16 mouse cellular contexts compared by ENCODE assay signal in genomic region chr19:7176041-7176696, GRCm38 (mm10). TPM values are rescaled to one million over a fixed set of nuclear protein-coding genes. Genes with fewer than 3 reads are reported as not detected.
A peak's percentile ranks its signal among the peaks of the same experiment; 100 is the strongest.
DNase-seq lines count a peak whose midpoint lies in the region; ATAC-seq and TF ChIP-seq lines count a peak whose summit lies in the region.
"Had no signal": no experiment of that assay in that cellular context is flagged by ENCODE, and none has a peak within 500 bp of the region (broad histone marks: within the 10 kb centered on the region; RNA-seq: fewer than 3 reads in every experiment).

No protein-coding gene starts in this region.

- 0 out of 2 replicates have a peak overlapping the region, but pooled peaks have one; percentile 1 for H3K9ac ChIP-seq in forebrain, embryonic 12.5 days
- H3K9ac ChIP-seq in forebrain, embryonic 15.5 days (replicated peaks): no peak overlapping the region; the same call in 1 of the 2 replicates
- H3K9ac ChIP-seq in midbrain, embryonic 11.5 days (ENCODE audit: low read length): peak overlapping the region; percentile 37; the same call in 1 of the 2 replicates
- no peak overlapping the region for H3K9ac ChIP-seq in midbrain, postnatal 0 days (replicated peaks; ENCODE audit: low read length, poor library complexity, severe bottlenecking)
- H3K9ac ChIP-seq in embryonic facial prominence, embryonic 15.5 days: no peak overlapping the region
- H3K9ac ChIP-seq: heart, embryonic 13.5 days; intestine, embryonic 15.5 days; liver, embryonic 15.5 days had no signal

- peaks cover 71% of the 10 kb centered on the region for H3K4me1 ChIP-seq in forebrain, embryonic 12.5 days
- peaks cover 70% of the 10 kb centered on the region for H3K4me1 ChIP-seq in forebrain, embryonic 15.5 days
- peaks cover 25% of the 10 kb centered on the region for H3K4me1 ChIP-seq in midbrain, embryonic 11.5 days (ENCODE audit: control insufficient read depth, insufficient read depth, low read length)
- H3K4me1 ChIP-seq in midbrain, postnatal 0 days (ENCODE audit: insufficient read depth, low read length): peaks cover 13% of the 10 kb centered on the region
- peaks cover 62% of the 10 kb centered on the region for H3K4me1 ChIP-seq in embryonic facial prominence, embryonic 15.5 days

- no peak overlapping the region for H3K4me2 ChIP-seq in forebrain, embryonic 12.5 days
- H3K4me2 ChIP-seq in forebrain, embryonic 15.5 days (replicated peaks): no peak overlapping the region
- H3K4me2 ChIP-seq in midbrain, embryonic 11.5 days: no peak overlapping the region
- no peak overlapping the region for H3K4me2 ChIP-seq in midbrain, postnatal 0 days (ENCODE audit: low read depth, low read length, poor library complexity, severe bottlenecking)
- H3K4me2 ChIP-seq in embryonic facial prominence, embryonic 15.5 days (replicated peaks): no peak overlapping the region
- H3K4me2 ChIP-seq: heart, embryonic 13.5 days; intestine, embryonic 15.5 days; liver, embryonic 15.5 days had no signal

- no peaks in the 10 kb centered on the region for H3K9me3 ChIP-seq in forebrain, embryonic 12.5 days
- H3K9me3 ChIP-seq in forebrain, embryonic 15.5 days: no peaks in the 10 kb centered on the region
- no peaks in the 10 kb centered on the region for H3K9me3 ChIP-seq in midbrain, embryonic 11.5 days (ENCODE audit: control insufficient read depth, low read length)
- H3K9me3 ChIP-seq in midbrain, postnatal 0 days (ENCODE audit: low read length): no peaks in the 10 kb centered on the region
- no peaks in the 10 kb centered on the region for H3K9me3 ChIP-seq in embryonic facial prominence, embryonic 15.5 days (replicated peaks)
- H3K9me3 ChIP-seq: heart, embryonic 13.5 days; intestine, embryonic 15.5 days; liver, embryonic 15.5 days; megakaryocyte, embryonic 14.5 days had no signal

- H3K27ac ChIP-seq in forebrain, embryonic 12.5 days: peak overlapping the region; percentile 53
- no peak overlapping the region for H3K27ac ChIP-seq in forebrain, embryonic 15.5 days (replicated peaks)
- no peak overlapping the region for H3K27ac ChIP-seq in midbrain, embryonic 11.5 days (ENCODE audit: low read depth, low read length)
- H3K27ac ChIP-seq in midbrain, postnatal 0 days (ENCODE audit: low read depth, low read length): no peak overlapping the region
- H3K27ac ChIP-seq in embryonic facial prominence, embryonic 15.5 days (replicated peaks): peak overlapping the region; percentile 48
- H3K27ac ChIP-seq: heart, embryonic 13.5 days; intestine, embryonic 15.5 days; liver, embryonic 15.5 days had no signal

- DNase-seq in midbrain, embryonic 11.5 days (ENCODE audit: low spot score, missing footprints): no peak
- DNase-seq in midbrain, postnatal 0 days (ENCODE audit: low spot score): no peak
- DNase-seq in retina, embryonic 14.5 days (ENCODE audit: low spot score): peak; percentile 55
- no peak for DNase-seq in adrenal gland, adult (ENCODE audit: inconsistent age in 2 of 2, low spot score in 1 of 2)
- DNase-seq in ovary, postnatal 14 days (ENCODE audit: low spot score): no peak
- DNase-seq: adrenal gland, postnatal 25 days; cerebellum, adult 11-12 months; thymus, postnatal 25 days had no signal

- no peak for TF ChIP-seq CTCF in midbrain, postnatal 0 days (IDR thresholded peaks at IDR 0.05)

- 4% methylated on average over 11 of the region's 11 CpGs for WGBS in forebrain, embryonic 12.5 days
- WGBS in forebrain, embryonic 15.5 days: 5% methylated on average over 11 of the region's 11 CpGs
- 6% methylated on average over 11 of the region's 11 CpGs for WGBS in midbrain, embryonic 11.5 days
- WGBS in midbrain, postnatal 0 days: 12% methylated on average over 11 of the region's 11 CpGs
- 11% methylated on average over 11 of the region's 11 CpGs for WGBS in embryonic facial prominence, embryonic 15.5 days

- H3K36me3 ChIP-seq in forebrain, embryonic 12.5 days (replicated peaks): no peaks in the 10 kb centered on the region
- no peaks in the 10 kb centered on the region for H3K36me3 ChIP-seq in forebrain, embryonic 15.5 days
- no peaks in the 10 kb centered on the region for H3K36me3 ChIP-seq in midbrain, embryonic 11.5 days (ENCODE audit: control insufficient read depth, insufficient read depth, low read length)
- H3K36me3 ChIP-seq in midbrain, postnatal 0 days (ENCODE audit: insufficient read depth, low read length): no peaks in the 10 kb centered on the region
- no peaks in the 10 kb centered on the region for H3K36me3 ChIP-seq in embryonic facial prominence, embryonic 15.5 days
- H3K36me3 ChIP-seq: heart, embryonic 13.5 days; intestine, embryonic 15.5 days; liver, embryonic 15.5 days had no signal

- H3K4me3 ChIP-seq in forebrain, embryonic 12.5 days (replicated peaks): no peak overlapping the region
- no peak overlapping the region for H3K4me3 ChIP-seq in forebrain, embryonic 15.5 days
- no peak overlapping the region for H3K4me3 ChIP-seq in midbrain, embryonic 11.5 days (ENCODE audit: low read depth, low read length)
- no peak overlapping the region for H3K4me3 ChIP-seq in midbrain, postnatal 0 days (ENCODE audit: low read depth, low read length)
- H3K4me3 ChIP-seq in embryonic facial prominence, embryonic 15.5 days (replicated peaks): no peak overlapping the region
- H3K4me3 ChIP-seq: heart, embryonic 13.5 days; intestine, embryonic 15.5 days; liver, embryonic 15.5 days; megakaryocyte, embryonic 14.5 days had no signal

- H3K27me3 ChIP-seq in forebrain, embryonic 12.5 days: peaks cover 19% of the 10 kb centered on the region
- H3K27me3 ChIP-seq in forebrain, embryonic 15.5 days: no peaks in the 10 kb centered on the region
- H3K27me3 ChIP-seq in midbrain, embryonic 11.5 days (ENCODE audit: control insufficient read depth, insufficient read depth, low read length): 0 out of 2 replicates have a peak, but pooled peaks cover 2% of the 10 kb centered on the region
- H3K27me3 ChIP-seq in midbrain, postnatal 0 days (ENCODE audit: insufficient read depth, low read length): no peaks in the 10 kb centered on the region
- no peaks in the 10 kb centered on the region for H3K27me3 ChIP-seq in embryonic facial prominence, embryonic 15.5 days
- H3K27me3 ChIP-seq: intestine, embryonic 15.5 days; Patski had no signal

- peak; percentile 13; the same call in 1 of the 2 replicates for ATAC-seq in forebrain, embryonic 12.5 days (ENCODE audit: low FRiP score)
- no peak for ATAC-seq in forebrain, embryonic 15.5 days (replicated peaks)
- ATAC-seq in midbrain, embryonic 11.5 days (ENCODE audit: low FRiP score): no peak
- ATAC-seq in midbrain, postnatal 0 days (ENCODE audit: low FRiP score): no peak
- ATAC-seq in embryonic facial prominence, embryonic 15.5 days (ENCODE audit: insufficient number of reproducible peaks, low FRiP score, low TSS enrichment, low read depth): no peak
- ATAC-seq: intestine, embryonic 15.5 days; Patski had no signal

RNA-seq across cellular contexts. Expression of gene Otub1, which starts 29.9 kb away (rescaled TPM):
- 220 and 238 TPM in 2 replicates for polyA plus RNA-seq in forebrain, embryonic 12.5 days (2016; fragmentation: Nextera tagmentation; extraction: Ambion mirVana)
- 232 and 233 TPM in 2 replicates for polyA plus RNA-seq in forebrain, embryonic 15.5 days (2015; fragmentation: Nextera tagmentation; extraction: Ambion mirVana)
- 241 and 252 TPM in 2 replicates for polyA plus RNA-seq in midbrain, embryonic 11.5 days (2014; fragmentation: Nextera tagmentation; extraction: Ambion mirVana)
- 236 and 242 TPM in 2 replicates for total RNA-seq in midbrain, postnatal 0 days (2014; rRNA removed)
- polyA plus RNA-seq in midbrain, postnatal 0 days (2015; fragmentation: Nextera tagmentation; extraction: Ambion mirVana): 257 and 277 TPM in 2 replicates
- polyA plus RNA-seq in embryonic facial prominence, embryonic 15.5 days (2015; fragmentation: Nextera tagmentation; extraction: Ambion mirVana): 206 and 214 TPM in 2 replicates

RNA-seq across cellular contexts. Expression of gene Cox8a, which starts 41.2 kb away (rescaled TPM):
- 781 and 789 TPM in 2 replicates for polyA plus RNA-seq in forebrain, embryonic 12.5 days (2016; fragmentation: Nextera tagmentation; extraction: Ambion mirVana)
- polyA plus RNA-seq in forebrain, embryonic 15.5 days (2015; fragmentation: Nextera tagmentation; extraction: Ambion mirVana): 656 and 676 TPM in 2 replicates
- 730 and 757 TPM in 2 replicates for polyA plus RNA-seq in midbrain, embryonic 11.5 days (2014; fragmentation: Nextera tagmentation; extraction: Ambion mirVana)
- total RNA-seq in midbrain, postnatal 0 days (2014; rRNA removed): 1,114 and 1,471 TPM in 2 replicates
- 1,645 and 1,756 TPM in 2 replicates for polyA plus RNA-seq in midbrain, postnatal 0 days (2015; fragmentation: Nextera tagmentation; extraction: Ambion mirVana)
- polyA plus RNA-seq in embryonic facial prominence, embryonic 15.5 days (2015; fragmentation: Nextera tagmentation; extraction: Ambion mirVana): 822 and 870 TPM in 2 replicates

Comparison
In these comparisons a context has a peak if more than half of its experiments do, and no peak if none do; other contexts are left out.
1. H3K27ac ChIP-seq: peak in forebrain, embryonic 12.5 days (single experiment) and embryonic facial prominence, embryonic 15.5 days (single experiment); none in forebrain, embryonic 15.5 days (single experiment), midbrain, embryonic 11.5 days (single experiment) and midbrain, postnatal 0 days (single experiment).
2. H3K9ac ChIP-seq: peak in forebrain, embryonic 12.5 days (single experiment) and midbrain, embryonic 11.5 days (single experiment); none in forebrain, embryonic 15.5 days (single experiment), midbrain, postnatal 0 days (single experiment) and embryonic facial prominence, embryonic 15.5 days (single experiment).